9 mouse cellular contexts compared by ENCODE assay signal in the genomic region with DNA sequence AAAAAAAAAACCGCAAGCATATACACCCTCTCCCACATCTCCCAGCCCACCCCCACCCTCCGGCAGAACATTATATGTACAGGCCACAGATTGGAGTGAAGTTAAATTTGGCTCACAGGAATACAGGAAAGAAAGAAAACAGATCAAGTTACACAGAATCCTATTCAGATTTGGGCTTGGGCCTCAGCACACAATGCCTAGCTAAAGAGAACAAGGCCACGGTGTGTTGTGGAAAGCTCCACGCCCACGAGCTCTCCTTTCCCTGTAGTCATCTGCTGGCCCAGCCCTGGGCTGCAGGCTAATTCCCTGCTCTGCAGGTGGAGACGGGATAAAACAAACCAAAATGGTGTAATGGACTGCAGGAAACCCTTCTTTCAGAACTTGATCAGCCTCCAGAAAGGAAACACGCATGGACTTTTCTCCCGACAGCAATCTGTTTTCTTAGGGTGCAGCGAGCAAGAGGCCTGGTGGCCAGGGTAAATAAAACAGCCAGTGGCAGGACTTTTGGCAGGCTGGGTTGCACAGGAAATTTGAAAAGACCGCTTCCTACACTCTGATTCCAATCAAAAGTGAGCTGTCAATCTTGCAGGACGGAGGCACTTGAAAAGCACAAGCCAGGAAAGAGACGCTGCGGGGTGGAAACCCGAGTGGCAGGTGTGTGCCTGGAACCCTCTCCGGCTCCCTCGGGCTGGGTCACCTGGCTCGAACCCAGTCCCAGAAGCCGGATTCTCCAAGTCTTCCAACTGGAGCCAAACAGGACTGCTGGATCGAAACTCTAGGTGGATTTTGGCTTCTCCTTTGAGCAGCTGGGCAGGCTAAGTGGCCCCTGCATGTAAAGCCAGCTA.
DNase-seq lines count a peak whose midpoint lies in the region; ATAC-seq and TF ChIP-seq lines count a peak whose summit lies in the region.
"Had no signal": no experiment of that assay in that cellular context is flagged by ENCODE, and none has a peak within 500 bp of the region (broad histone marks: within the 10 kb centered on the region; RNA-seq: fewer than 3 reads in every experiment).

No protein-coding gene starts in this region.

- intact Hi-C loops in heart, postnatal 25 days (cut with DNase I): no loop called here

- H3K27ac ChIP-seq in hindbrain, embryonic 12.5 days: peak overlapping the region; percentile 48
- H3K27ac ChIP-seq in liver, postnatal 0 days (ENCODE audit: low read depth): no peak overlapping the region
- H3K27ac ChIP-seq: liver, embryonic 14.5 days had no signal

- no peak for TF ChIP-seq EP300 in liver, postnatal 0 days (IDR thresholded peaks at IDR 0.05; ENCODE audit: low read depth)

- H3K27me3 ChIP-seq in hindbrain, embryonic 12.5 days: no peaks in the 10 kb centered on the region; the same call in 1 of the 2 replicates
- no peaks in the 10 kb centered on the region for H3K27me3 ChIP-seq in liver, postnatal 0 days (ENCODE audit: insufficient read depth, low read length)

- TF ChIP-seq POLR2A in brain, embryonic 14.5 days (IDR thresholded peaks at IDR 0.05; ENCODE audit: borderline replicate concordance, extremely low read depth, insufficient read depth, insufficient read length, poor library complexity, severe bottlenecking): no peak

- 41% methylated on average over 19 of the region's 19 CpGs for WGBS in hindbrain, embryonic 12.5 days
- 25% methylated on average over 19 of the region's 19 CpGs for whole genome bisulfite sequencing in liver, postnatal 0 days (ENCODE audit: insufficient replicate concordance)

- H3K4me1 ChIP-seq in hindbrain, embryonic 12.5 days: peaks cover 19% of the 10 kb centered on the region
- H3K4me1 ChIP-seq in liver, postnatal 0 days (ENCODE audit: insufficient read depth): peaks cover 33% of the 10 kb centered on the region

- no peak overlapping the region for H3K4me3 ChIP-seq in hindbrain, embryonic 12.5 days
- H3K4me3 ChIP-seq in liver, postnatal 0 days (ENCODE audit: low read depth, low read length): no peak overlapping the region

- no peak for TF ChIP-seq CTCF in brain, embryonic 14.5 days (IDR thresholded peaks at IDR 0.05; ENCODE audit: borderline replicate concordance, extremely low read depth, insufficient read depth, insufficient read length)
- 0 out of 2 replicates have a peak, but pooled peaks have one; percentile 4 for TF ChIP-seq CTCF in liver, postnatal 0 days (IDR thresholded peaks at IDR 0.05; ENCODE audit: low read depth)

- H3K36me3 ChIP-seq in hindbrain, embryonic 12.5 days: no peaks in the 10 kb centered on the region
- no peaks in the 10 kb centered on the region for H3K36me3 ChIP-seq in liver, postnatal 0 days (replicated peaks; ENCODE audit: insufficient read depth, low read length)

- no peak for ATAC-seq in hindbrain, embryonic 12.5 days (ENCODE audit: low FRiP score)
- no peak for ATAC-seq in liver, postnatal 0 days

- H3K4me2 ChIP-seq in hindbrain, embryonic 12.5 days (replicated peaks): no peak overlapping the region
- no peak overlapping the region for H3K4me2 ChIP-seq in liver, postnatal 0 days (ENCODE audit: low read depth, low read length)

- peak; percentile 95 for DNase-seq in heart, adult 11 months
- no peak for DNase-seq in heart, postnatal 25 days (ENCODE audit: low spot score)
- peak; percentile 54 for DNase-seq in brain, embryonic 14.5 days (ENCODE audit: low read depth)
- DNase-seq in liver, postnatal 0 days: no peak
- no peak for DNase-seq in adrenal gland, postnatal 36 days
- no peak for DNase-seq in adrenal gland, postnatal 10 days
- DNase-seq in spleen, postnatal 36 days (ENCODE audit: low spot score in 2 of 2): no peak

- H3K9me3 ChIP-seq in hindbrain, embryonic 12.5 days (replicated peaks): no peaks in the 10 kb centered on the region
- no peaks in the 10 kb centered on the region for H3K9me3 ChIP-seq in liver, postnatal 0 days (ENCODE audit: low read length)

- no peak overlapping the region for H3K9ac ChIP-seq in hindbrain, embryonic 12.5 days
- H3K9ac ChIP-seq in liver, postnatal 0 days (replicated peaks): no peak overlapping the region
- H3K9ac ChIP-seq: liver, embryonic 14.5 days had no signal

Comparison
In these comparisons a context has a peak if more than half of its experiments do, and no peak if none do; other contexts are left out.
1. DNase-seq: peak in heart, adult 11 months (single experiment) and brain, embryonic 14.5 days (single experiment); none in heart, postnatal 25 days (single experiment), liver, postnatal 0 days (single experiment), adrenal gland, postnatal 36 days (0 of 2), adrenal gland, postnatal 10 days (single experiment) and spleen, postnatal 36 days (0 of 2).